9 mouse cellular contexts compared by ENCODE assay signal in genomic region chr5:105925568-105926255, GRCm38 (mm10). TPM values are rescaled to one million over a fixed set of nuclear protein-coding genes. Genes with fewer than 3 reads are reported as not detected.
DNase-seq lines count a peak whose midpoint lies in the region; TF ChIP-seq lines count a peak whose summit lies in the region.
"Had no signal": no experiment of that assay in that cellular context is flagged by ENCODE, and none has a peak within 500 bp of the region (broad histone marks: within the 10 kb centered on the region; RNA-seq: fewer than 3 reads in every experiment).

No protein-coding gene starts in this region.

- peak; percentile 38; the same call in 1 of the 2 replicates for TF ChIP-seq CTCF in cerebellum, adult 2 months (IDR thresholded peaks at IDR 0.05; ENCODE audit: borderline replicate concordance, insufficient read depth, low read depth, low read length)
- TF ChIP-seq CTCF in liver, adult 2 months (IDR thresholded peaks at IDR 0.05; ENCODE audit: low read depth, low read length), result peak; percentile 36

- H3K27ac ChIP-seq in cerebellum, adult 2 months (ENCODE audit: insufficient read depth, low read length), result no peak overlapping the region
- no peak overlapping the region for H3K27ac ChIP-seq in liver, adult 2 months (replicated peaks; ENCODE audit: insufficient read depth, low read depth, low read length)
- no peak overlapping the region for H3K27ac ChIP-seq in embryonic facial prominence, embryonic 10.5 days (replicated peaks)

- DNase-seq in cerebellum, adult 2 months, result no peak
- no peak for DNase-seq in cerebellum, adult 9-10 months
- no peak for DNase-seq in liver, adult 2 months (ENCODE audit: extremely low read depth, low read depth, low spot score)
- DNase-seq in liver, result no peak
- peak; percentile 33 for DNase-seq in embryonic facial prominence, embryonic 10.5 days (ENCODE audit: low spot score)
- DNase-seq in naive thymus-derived CD4-positive, alpha-beta T cell, adult 2 months (ENCODE audit: low read depth), result peak; percentile 18
- no peak for DNase-seq in thymus, postnatal 25 days
- DNase-seq in layer of hippocampus, adult 9-11 months, result no peak

- no peak overlapping the region for H3K9ac ChIP-seq in liver, adult 2 months (ENCODE audit: low read depth, low read length)
- H3K9ac ChIP-seq: embryonic facial prominence, embryonic 12.5 days had no signal

- H3K79me2 ChIP-seq in liver, adult 2 months (ENCODE audit: control insufficient read depth, insufficient read depth, low read length), result no peaks in the 10 kb centered on the region

- no peak for TF ChIP-seq POLR2A in cerebellum, adult 2 months (IDR thresholded peaks at IDR 0.05; ENCODE audit: borderline replicate concordance, insufficient read depth, low read length)
- TF ChIP-seq POLR2A in liver, adult 2 months (IDR thresholded peaks at IDR 0.05; ENCODE audit: extremely low read depth, insufficient read depth, low read length), result no peak

- WGBS in cerebellum, adult 2 months, result 65% methylated on average over 14 of the region's 14 CpGs
- WGBS in liver, adult 2 months, result 70% methylated on average over 14 of the region's 14 CpGs
- WGBS in embryonic facial prominence, embryonic 10.5 days, result 70% methylated on average over 14 of the region's 14 CpGs

- H3K4me1 ChIP-seq in cerebellum, adult 2 months (ENCODE audit: control insufficient read depth, insufficient read depth, low read length), result no peaks in the 10 kb centered on the region
- no peaks in the 10 kb centered on the region for H3K4me1 ChIP-seq in liver, adult 2 months (ENCODE audit: control insufficient read depth, insufficient read depth, low read length)
- H3K4me1 ChIP-seq in embryonic facial prominence, embryonic 10.5 days, result 0 out of 2 replicates have a peak, but pooled peaks cover 5% of the 10 kb centered on the region
- H3K4me1 ChIP-seq: embryonic facial prominence, embryonic 12.5 days had no signal

- no peaks in the 10 kb centered on the region for H3K9me3 ChIP-seq in embryonic facial prominence, embryonic 10.5 days
- H3K9me3 ChIP-seq: embryonic facial prominence, embryonic 12.5 days had no signal

- H3K4me3 ChIP-seq in cerebellum, adult 2 months (replicated peaks; ENCODE audit: insufficient read depth, low read depth, low read length), result no peak overlapping the region
- H3K4me3 ChIP-seq in liver, adult 2 months (ENCODE audit: insufficient read depth, low read depth, low read length), result no peak overlapping the region
- H3K4me3 ChIP-seq in embryonic facial prominence, embryonic 10.5 days, result no peak overlapping the region
- H3K4me3 ChIP-seq: embryonic facial prominence, embryonic 12.5 days had no signal

- H3K27me3 ChIP-seq in cerebellum, adult 2 months (ENCODE audit: control insufficient read depth, insufficient read depth, low read length), result no peaks in the 10 kb centered on the region
- no peaks in the 10 kb centered on the region for H3K27me3 ChIP-seq in liver, adult 2 months (ENCODE audit: control insufficient read depth, insufficient read depth, low read length)
- H3K27me3 ChIP-seq in embryonic facial prominence, embryonic 10.5 days (replicated peaks; ENCODE audit: low read depth, poor library complexity, severe bottlenecking), result no peaks in the 10 kb centered on the region
- H3K27me3 ChIP-seq: embryonic facial prominence, embryonic 12.5 days had no signal

- no peaks in the 10 kb centered on the region for H3K36me3 ChIP-seq in liver, adult 2 months (ENCODE audit: control insufficient read depth, insufficient read depth, low read length)
- peaks cover 23% of the 10 kb centered on the region for H3K36me3 ChIP-seq in embryonic facial prominence, embryonic 10.5 days (replicated peaks)
- H3K36me3 ChIP-seq: embryonic facial prominence, embryonic 12.5 days had no signal

RNA-seq across cellular contexts. Expression of gene Zfp326, which starts 49.3 kb away (rescaled TPM):
- 25.2 and 29.3 TPM in 2 replicates for polyA plus RNA-seq in cerebellum, adult 2 months (2012; rRNA removed)
- total RNA-seq in liver, adult 2 months (2014; rRNA removed), result 7.8 and 11.2 TPM in 2 replicates
- 3.9 and 4.9 TPM in 2 replicates for polyA plus RNA-seq in liver, adult 2 months (2012; rRNA removed)
- polyA plus RNA-seq in embryonic facial prominence, embryonic 10.5 days (2016; fragmentation: Nextera tagmentation; extraction: Ambion mirVana), result 53.4 and 56.2 TPM in 2 replicates

Comparison
In these comparisons a context has a peak if more than half of its experiments do, and no peak if none do; other contexts are left out.
1. DNase-seq: peak in embryonic facial prominence, embryonic 10.5 days (single experiment) and naive thymus-derived CD4-positive, alpha-beta T cell, adult 2 months (single experiment); none in cerebellum, adult 2 months (0 of 2), cerebellum, adult 9-10 months (single experiment), liver, adult 2 months (single experiment), liver (single experiment), thymus, postnatal 25 days (single experiment) and layer of hippocampus, adult 9-11 months (single experiment).